Mouse (Mus musculus) bone marrow macrophage, adult 2 months (primary cell): ENCODE data around the gene Sirpa.

Experiments
- CTCF ChIP-seq: IDR thresholded peaks from 2 replicates; pipeline ENCODE4 v1.5.1; 2012; ENCODE audit warnings: low read depth, mild to moderate bottlenecking, low read length, moderate library complexity
- POLR2A ChIP-seq: IDR thresholded peaks from 2 replicates; pipeline ENCODE4 v1.6.1; 2012; ENCODE audit warnings: mild to moderate bottlenecking, low read depth, low read length, borderline replicate concordance

- TF ChIP-seq CTCF, result no peak
- no peak for TF ChIP-seq POLR2A
These were observed 41.9 kb upstream of the Sirpa start for GRCm38 (mm10) chr2:129550781-129551180.
